Mouse (Mus musculus): ENCODE results near the gene Bet1. TPM values are rescaled to one million over a fixed set of nuclear protein-coding genes. Genes with fewer than 3 reads are reported as not detected.

The Bet1 gene
- 77.6 and 78.4 TPM in 2 replicates for polyA plus RNA-seq (2015; fragmentation: Nextera tagmentation; extraction: Ambion mirVana)

GRCm38 (mm10) chr6:4086663-4087454, at the start of gene Bet1:
TSS of gene Bet1 (minus strand) at chr6:4086972.
- peak within 1 kb of the TSS; percentile 86 for H3K4me3 ChIP-seq (replicated peaks; ENCODE audit: low read length)
- peak within 1 kb of the TSS; percentile 78 for H3K4me2 ChIP-seq (ENCODE audit: low read depth, low read length)
- H3K4me1 ChIP-seq (ENCODE audit: control insufficient read depth, insufficient read depth, low read length), result no peaks in the 10 kb centered on the region
- H3K36me3 ChIP-seq (ENCODE audit: control insufficient read depth, insufficient read depth, low read length), result no peaks in the 10 kb centered on the region
- WGBS, result under 1% methylated on average over 24 of the region's 24 CpGs
- H3K9me3 ChIP-seq (replicated peaks; ENCODE audit: control insufficient read depth, low read length), result no peaks in the 10 kb centered on the region
- H3K27me3 ChIP-seq (ENCODE audit: control insufficient read depth, insufficient read depth, low read length), result no peaks in the 10 kb centered on the region
- peak within 1 kb of the TSS; percentile 54; the same call in 1 of the 2 replicates for H3K27ac ChIP-seq (ENCODE audit: low read length)
- peak within 1 kb of the TSS; percentile 89 for H3K9ac ChIP-seq (ENCODE audit: low read length)
- peak; percentile 100 for ATAC-seq (ENCODE audit: insufficient read depth, low FRiP score)

GRCm38 (mm10) chr6:4132239-4132638, 45.5 kb upstream of the Bet1 start:
- H3K4me1 ChIP-seq (ENCODE audit: control insufficient read depth, insufficient read depth, low read length), result no peaks in the 10 kb centered on the region
- H3K27me3 ChIP-seq (ENCODE audit: control insufficient read depth, insufficient read depth, low read length), result no peaks in the 10 kb centered on the region
- peak; percentile 33; the same call in 1 of the 2 replicates for ATAC-seq (ENCODE audit: insufficient read depth, low FRiP score)
- no peaks in the 10 kb centered on the region for H3K9me3 ChIP-seq (replicated peaks; ENCODE audit: control insufficient read depth, low read length)
- no peak overlapping the region for H3K4me2 ChIP-seq (ENCODE audit: low read depth, low read length)
- H3K4me3 ChIP-seq (replicated peaks; ENCODE audit: low read length), result no peak overlapping the region
- H3K36me3 ChIP-seq (ENCODE audit: control insufficient read depth, insufficient read depth, low read length), result no peaks in the 10 kb centered on the region
- no peak overlapping the region for H3K27ac ChIP-seq (ENCODE audit: low read length)
- WGBS, result 63% methylated on average over 7 of the region's 7 CpGs
- H3K9ac ChIP-seq (ENCODE audit: low read length), result no peak overlapping the region

DNA sequence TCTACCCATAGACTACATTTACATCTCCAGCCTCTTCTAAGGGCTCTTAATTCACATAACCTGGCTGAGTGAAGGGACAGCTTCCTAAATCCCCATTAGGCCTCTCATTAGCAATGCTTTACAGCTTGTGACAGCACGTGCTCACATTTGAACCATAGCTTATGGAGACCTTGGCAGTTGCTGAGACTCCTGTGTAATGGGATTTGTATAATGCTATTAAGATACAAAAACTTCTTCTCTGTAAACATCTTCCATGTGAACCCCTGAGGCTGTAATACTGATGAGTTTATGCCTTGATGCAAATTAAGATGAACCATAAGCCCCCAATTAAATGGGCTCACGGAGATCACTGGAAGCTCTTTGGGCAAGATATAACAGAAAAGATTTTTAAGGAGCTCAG, 44.4 kb upstream of the Bet1 start:
- WGBS, result 61% methylated on average over 2 of the region's 2 CpGs
- no peak for ATAC-seq (ENCODE audit: insufficient read depth, low FRiP score)
- no peak overlapping the region for H3K27ac ChIP-seq (ENCODE audit: low read length)
- H3K27me3 ChIP-seq (ENCODE audit: control insufficient read depth, insufficient read depth, low read length), result no peaks in the 10 kb centered on the region
- no peak overlapping the region for H3K9ac ChIP-seq (ENCODE audit: low read length)
- H3K4me2 ChIP-seq (ENCODE audit: low read depth, low read length), result no peak overlapping the region
- no peaks in the 10 kb centered on the region for H3K36me3 ChIP-seq (ENCODE audit: control insufficient read depth, insufficient read depth, low read length)
- H3K4me1 ChIP-seq (ENCODE audit: control insufficient read depth, insufficient read depth, low read length), result no peaks in the 10 kb centered on the region
- no peaks in the 10 kb centered on the region for H3K9me3 ChIP-seq (replicated peaks; ENCODE audit: control insufficient read depth, low read length)
- no peak overlapping the region for H3K4me3 ChIP-seq (replicated peaks; ENCODE audit: low read length)

- no peak overlapping the region for H3K4me3 ChIP-seq (replicated peaks; ENCODE audit: low read length)
- no peak overlapping the region for H3K9ac ChIP-seq (ENCODE audit: low read length)
- H3K27me3 ChIP-seq (ENCODE audit: control insufficient read depth, insufficient read depth, low read length), result no peaks in the 10 kb centered on the region
- no peak for ATAC-seq (ENCODE audit: insufficient read depth, low FRiP score)
- H3K4me1 ChIP-seq (ENCODE audit: control insufficient read depth, insufficient read depth, low read length), result no peaks in the 10 kb centered on the region
- no peak overlapping the region for H3K27ac ChIP-seq (ENCODE audit: low read length)
- 73% methylated on average over 1 of the region's 1 CpGs for WGBS
- no peaks in the 10 kb centered on the region for H3K9me3 ChIP-seq (replicated peaks; ENCODE audit: control insufficient read depth, low read length)
- no peaks in the 10 kb centered on the region for H3K36me3 ChIP-seq (ENCODE audit: control insufficient read depth, insufficient read depth, low read length)
- H3K4me2 ChIP-seq (ENCODE audit: low read depth, low read length), result no peak overlapping the region
These were observed 31.8 kb upstream of the Bet1 start for GRCm38 (mm10) chr6:4118611-4119010.

- ATAC-seq (ENCODE audit: insufficient read depth, low FRiP score), result no peak
- H3K9ac ChIP-seq (ENCODE audit: low read length), result no peak overlapping the region
- WGBS, result 94% methylated on average over 2 of the region's 2 CpGs
- no peak overlapping the region for H3K4me3 ChIP-seq (replicated peaks; ENCODE audit: low read length)
- H3K4me2 ChIP-seq (ENCODE audit: low read depth, low read length), result no peak overlapping the region
- no peaks in the 10 kb centered on the region for H3K27me3 ChIP-seq (ENCODE audit: control insufficient read depth, insufficient read depth, low read length)
- H3K27ac ChIP-seq (ENCODE audit: low read length), result no peak overlapping the region
- no peaks in the 10 kb centered on the region for H3K4me1 ChIP-seq (ENCODE audit: control insufficient read depth, insufficient read depth, low read length)
- no peaks in the 10 kb centered on the region for H3K36me3 ChIP-seq (ENCODE audit: control insufficient read depth, insufficient read depth, low read length)
- no peaks in the 10 kb centered on the region for H3K9me3 ChIP-seq (replicated peaks; ENCODE audit: control insufficient read depth, low read length)
These were observed 3.7 kb upstream of the Bet1 start for GRCm38 (mm10) chr6:4090423-4090822.

GRCm38 (mm10) chr6:4072281-4072680, 14.5 kb downstream of the Bet1 start:
- H3K4me2 ChIP-seq (ENCODE audit: low read depth, low read length), result no peak overlapping the region
- no peak overlapping the region for H3K9ac ChIP-seq (ENCODE audit: low read length)
- peaks cover under 1% of the 10 kb centered on the region; the same call in 1 of the 2 replicates for H3K36me3 ChIP-seq (ENCODE audit: control insufficient read depth, insufficient read depth, low read length)
- H3K4me3 ChIP-seq (replicated peaks; ENCODE audit: low read length), result no peak overlapping the region
- H3K9me3 ChIP-seq (replicated peaks; ENCODE audit: control insufficient read depth, low read length), result no peaks in the 10 kb centered on the region
- ATAC-seq (ENCODE audit: insufficient read depth, low FRiP score), result no peak
- WGBS, result 74% methylated on average over 6 of the region's 6 CpGs
- no peaks in the 10 kb centered on the region for H3K4me1 ChIP-seq (ENCODE audit: control insufficient read depth, insufficient read depth, low read length)
- H3K27ac ChIP-seq (ENCODE audit: low read length), result no peak overlapping the region
- H3K27me3 ChIP-seq (ENCODE audit: control insufficient read depth, insufficient read depth, low read length), result no peaks in the 10 kb centered on the region

DNA sequence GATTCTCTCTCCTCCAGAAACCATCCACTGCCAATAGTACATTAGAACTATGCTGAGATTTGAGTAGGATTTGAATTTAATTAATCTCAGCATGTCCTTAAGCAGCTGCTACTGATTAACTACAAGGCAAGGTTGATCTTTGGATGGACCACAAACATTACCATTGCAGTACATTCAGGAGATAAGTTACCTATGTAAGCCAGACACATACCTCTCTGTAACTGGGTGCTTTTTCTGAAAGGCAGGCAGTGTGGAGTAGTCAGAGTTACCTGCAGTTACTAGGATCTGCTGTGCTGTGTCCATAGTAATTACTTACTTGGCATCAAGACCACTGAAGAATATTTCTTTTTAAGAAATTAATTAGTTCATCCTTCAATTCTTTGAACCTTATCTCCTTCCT, 17.1 kb downstream of the Bet1 start:
- Histone ChIP-seq H3K9me3 (replicated peaks; ENCODE audit: control insufficient read depth, low read length) (no peaks in the 10 kb centered on the region), H3K27me3 (ENCODE audit: control insufficient read depth, insufficient read depth, low read length) (no peaks in the 10 kb centered on the region), H3K4me1 (ENCODE audit: control insufficient read depth, insufficient read depth, low read length) (no peaks in the 10 kb centered on the region), H3K36me3 (ENCODE audit: control insufficient read depth, insufficient read depth, low read length) (no peaks in the 10 kb centered on the region), H3K9ac (ENCODE audit: low read length) (no peak overlapping the region), H3K4me3 (replicated peaks; ENCODE audit: low read length) (no peak overlapping the region), H3K27ac (ENCODE audit: low read length) (no peak overlapping the region), H3K4me2 (ENCODE audit: low read depth, low read length) (no peak overlapping the region)
- no peak for ATAC-seq (ENCODE audit: insufficient read depth, low FRiP score)

- Histone ChIP-seq H3K27ac (ENCODE audit: low read length) (no peak overlapping the region), H3K4me3 (replicated peaks; ENCODE audit: low read length) (no peak overlapping the region), H3K9ac (ENCODE audit: low read length) (no peak overlapping the region), H3K27me3 (ENCODE audit: control insufficient read depth, insufficient read depth, low read length) (no peaks in the 10 kb centered on the region), H3K36me3 (ENCODE audit: control insufficient read depth, insufficient read depth, low read length) (no peaks in the 10 kb centered on the region), H3K4me2 (ENCODE audit: low read depth, low read length) (no peak overlapping the region), H3K4me1 (ENCODE audit: control insufficient read depth, insufficient read depth, low read length) (no peaks in the 10 kb centered on the region), H3K9me3 (replicated peaks; ENCODE audit: control insufficient read depth, low read length) (no peaks in the 10 kb centered on the region)
- WGBS, result 86% methylated on average over 4 of the region's 4 CpGs
- ATAC-seq (ENCODE audit: insufficient read depth, low FRiP score), result no peak
These were observed 32.4 kb downstream of the Bet1 start for GRCm38 (mm10) chr6:4054387-4054786.

GRCm38 (mm10) chr6:4052843-4053242, 33.9 kb downstream of the Bet1 start:
- ATAC-seq (ENCODE audit: insufficient read depth, low FRiP score), result no peak
- WGBS, result 39% methylated on average over 1 of the region's 1 CpGs
- Histone ChIP-seq H3K9ac (ENCODE audit: low read length) (no peak overlapping the region), H3K4me3 (replicated peaks; ENCODE audit: low read length) (no peak overlapping the region), H3K9me3 (replicated peaks; ENCODE audit: control insufficient read depth, low read length) (no peaks in the 10 kb centered on the region), H3K27me3 (ENCODE audit: control insufficient read depth, insufficient read depth, low read length) (no peaks in the 10 kb centered on the region), H3K36me3 (ENCODE audit: control insufficient read depth, insufficient read depth, low read length) (no peaks in the 10 kb centered on the region), H3K27ac (ENCODE audit: low read length) (no peak overlapping the region), H3K4me2 (ENCODE audit: low read depth, low read length) (no peak overlapping the region), H3K4me1 (ENCODE audit: control insufficient read depth, insufficient read depth, low read length) (no peaks in the 10 kb centered on the region)

All from stomach, embryonic 16.5 days (tissue).